Mouse (Mus musculus) layer of hippocampus, adult 2 months (tissue): ENCODE data around the gene Rasgef1b. TPM values are rescaled to one million over a fixed set of nuclear protein-coding genes. Genes with fewer than 3 reads are reported as not detected.

Source experiments
- DNase-seq, 2 experiments: peaks; one replicate each; pipeline ENCODE4 v3.0.0; 2022; ENCODE audit warnings: low spot score in 2 of 2
- H3K27ac ChIP-seq: fragments of 200-600 bp; 2 replicates; pipeline ENCODE4 v1.8.1; 2022
- H3K4me3 ChIP-seq: fragments of 200-600 bp; 2 replicates; pipeline ENCODE4 v1.8.1; 2022; ENCODE audit warnings: mild to moderate bottlenecking
- CTCF ChIP-seq: fragments of 200-600 bp; conservative IDR thresholded peaks from 2 replicates; pipeline ENCODE4 v1.8.1; 2022; ENCODE audit warnings: antibody characterized with exemption, mild to moderate bottlenecking, moderate library complexity
- total RNA-seq, 2 experiments: library from RNA; stranded (reverse); gene quantifications; 2 replicates each; pipeline ENCODE4 v1.2.3; 2021

The Rasgef1b gene
- total RNA-seq, 2 experiments from 2014 or later, result 11.1 to 11.9 TPM

- H3K4me3 ChIP-seq, result no peak overlapping the region
- no peak overlapping the region for H3K27ac ChIP-seq
- no peak for DNase-seq
- no peak for TF ChIP-seq CTCF
Measured at GRCm38 (mm10) chr5:99381639-99382038, 347.2 kb downstream of the Rasgef1b start.

- Histone ChIP-seq H3K27ac (no peak overlapping the region), H3K4me3 (no peak overlapping the region)
- no peak for DNase-seq
- no peak for TF ChIP-seq CTCF
Measured at GRCm38 (mm10) chr5:99380882-99381281, 348.0 kb downstream of the Rasgef1b start.

- Histone ChIP-seq H3K27ac (no peak overlapping the region), H3K4me3 (no peak overlapping the region)
- DNase-seq, result no peak
- TF ChIP-seq CTCF, result no peak
Measured at GRCm38 (mm10) chr5:99380166-99380565, 348.7 kb downstream of the Rasgef1b start.

- no peak overlapping the region for H3K27ac ChIP-seq
- H3K4me3 ChIP-seq, result no peak overlapping the region
- TF ChIP-seq CTCF, result no peak
- no peak for DNase-seq
Measured at GRCm38 (mm10) chr5:99378437-99379226, 350.2 kb downstream of the Rasgef1b start.

- no peak for TF ChIP-seq CTCF
- no peak for DNase-seq
- H3K27ac ChIP-seq, result no peak overlapping the region
- H3K4me3 ChIP-seq, result no peak overlapping the region
Measured at GRCm38 (mm10) chr5:99375725-99376124, 353.1 kb downstream of the Rasgef1b start.

- TF ChIP-seq CTCF, result no peak
- DNase-seq, result no peak
- Histone ChIP-seq H3K27ac (no peak overlapping the region), H3K4me3 (no peak overlapping the region)
Measured at GRCm38 (mm10) chr5:99374460-99374859, 354.4 kb downstream of the Rasgef1b start.

- H3K27ac ChIP-seq, result no peak overlapping the region
- H3K4me3 ChIP-seq, result no peak overlapping the region
- DNase-seq, result no peak
- TF ChIP-seq CTCF, result no peak
Measured at GRCm38 (mm10) chr5:99373570-99374151, 355.2 kb downstream of the Rasgef1b start.

GRCm38 (mm10) chr5:99370636-99371035 lies 358.2 kb downstream of the Rasgef1b start:
- no peak for TF ChIP-seq CTCF
- no peak for DNase-seq
- no peak overlapping the region for H3K27ac ChIP-seq
- no peak overlapping the region for H3K4me3 ChIP-seq

GRCm38 (mm10) chr5:99369256-99369655 lies 359.6 kb downstream of the Rasgef1b start:
- TF ChIP-seq CTCF, result no peak
- H3K27ac ChIP-seq, result no peak overlapping the region
- no peak overlapping the region for H3K4me3 ChIP-seq
- no peak for DNase-seq

- no peak overlapping the region for H3K4me3 ChIP-seq
- DNase-seq, result no peak
- TF ChIP-seq CTCF, result no peak
- H3K27ac ChIP-seq, result no peak overlapping the region
Measured at GRCm38 (mm10) chr5:99368615-99369014, 360.2 kb downstream of the Rasgef1b start.

GRCm38 (mm10) chr5:99360531-99360930 lies 368.3 kb downstream of the Rasgef1b start:
- no peak for TF ChIP-seq CTCF
- Histone ChIP-seq H3K4me3 (no peak overlapping the region), H3K27ac (no peak overlapping the region)
- DNase-seq, result peak in 1 of 2 experiments; percentile 42

GRCm38 (mm10) chr5:99359251-99359650 lies 369.6 kb downstream of the Rasgef1b start:
- no peak for DNase-seq
- Histone ChIP-seq H3K27ac (no peak overlapping the region), H3K4me3 (no peak overlapping the region)
- TF ChIP-seq CTCF, result no peak

- H3K4me3 ChIP-seq, result no peak overlapping the region
- no peak for TF ChIP-seq CTCF
- DNase-seq, result no peak
- H3K27ac ChIP-seq, result no peak overlapping the region
Measured at GRCm38 (mm10) chr5:99354640-99355132, 374.2 kb downstream of the Rasgef1b start.

GRCm38 (mm10) chr5:99350030-99350429 lies 378.8 kb downstream of the Rasgef1b start:
- no peak for DNase-seq
- H3K27ac ChIP-seq, result no peak overlapping the region
- no peak overlapping the region for H3K4me3 ChIP-seq
- TF ChIP-seq CTCF, result no peak
